Mouse (Mus musculus) MEL (cell line): ENCODE data around the gene Dlx4.

ENCODE experiments used
- CTCF ChIP-seq, 3 experiments: IDR thresholded peaks in 2 of 3; conservative IDR thresholded peaks in 1 of 3; 2 replicates each; pipeline ENCODE4 v1.5.1; 2011 to 2012; ENCODE audit warnings: low read length in 3 of 3, low read depth in 2 of 3, mild to moderate bottlenecking in 2 of 3, improper control_type of control experiment in 1 of 3, inconsistent platforms in 1 of 3, mixed read lengths in 1 of 3, moderate library complexity in 1 of 3; ENCODE audit not compliant: control insufficient read depth in 1 of 3, insufficient read depth in 1 of 3, poor library complexity in 1 of 3, severe bottlenecking in 1 of 3
- EP300 ChIP-seq, 2 experiments: IDR thresholded peaks; 2 replicates each; pipeline ENCODE4 v1.6.1; 2011; ENCODE audit warnings: improper control_type of control experiment in 2 of 2, low read length in 2 of 2, low read depth in 1 of 2, mild to moderate bottlenecking in 1 of 2
- TBP ChIP-seq: IDR thresholded peaks from 2 replicates; pipeline ENCODE4 v1.8.0; 2011; ENCODE audit warnings: low read depth, low read length, improper control_type of control experiment

- no peak for TF ChIP-seq CTCF (IDR thresholded peaks at IDR 0.05 in 2 of 3, conservative IDR thresholded peaks at IDR 0.05 in 1 of 3; ENCODE audit: control insufficient read depth in 1 of 3, insufficient read depth in 1 of 3, low read depth in 2 of 3, low read length in 3 of 3, poor library complexity in 1 of 3, severe bottlenecking in 1 of 3)
- no peak for TF ChIP-seq TBP
- TF ChIP-seq EP300 (IDR thresholded peaks at IDR 0.05; ENCODE audit: low read depth in 1 of 2, low read length in 2 of 2): no peak
These were observed 50.5 kb downstream of the Dlx4 start for GRCm38 (mm10) chr11:95095596-95095995.
